Mouse (Mus musculus) brain, embryonic 14.5 days (tissue): ENCODE measurements around the gene Nfxl1.

Experiments used
- CTCF ChIP-seq: fragments of 200-500 bp; IDR thresholded peaks from 2 replicates; pipeline ENCODE4 v1.5.1; 2012; ENCODE audit warnings: inconsistent platforms, mild to moderate bottlenecking, moderate library complexity, borderline replicate concordance; ENCODE audit not compliant: insufficient read depth, insufficient read length; ENCODE audit errors: extremely low read depth
- POLR2A ChIP-seq: fragments of 200-500 bp; IDR thresholded peaks from 2 replicates; pipeline ENCODE4 v1.6.1; 2012; ENCODE audit warnings: mild to moderate bottlenecking, inconsistent platforms, borderline replicate concordance; ENCODE audit not compliant: poor library complexity, insufficient read depth, insufficient read length, severe bottlenecking; ENCODE audit errors: extremely low read depth

GRCm38 (mm10) chr5:72503531-72504523, 55.7 kb downstream of the Nfxl1 start, which contains the start of gene Corin:
- TF ChIP-seq CTCF (no peak), POLR2A (no peak)
